Mouse (Mus musculus): ENCODE results near the gene Zkscan7. TPM values are rescaled to one million over a fixed set of nuclear protein-coding genes. Genes with fewer than 3 reads are reported as not detected.
"Not testable (repeated sequence)": the region's sequence is repeated elsewhere in the genome, so short reads cannot be mapped to it uniquely, and the experiment has no call there.

Zkscan7 gene
- total RNA-seq (2021): 1 to 10 TPM; 3.2 to 4.1 TPM
- long read RNA-seq, experiment 1, partial matches to known transcripts: 0 of 1 reads
- long read RNA-seq, experiment 1, other reads (novel, unspliced or antisense): 1 of 1 reads
- long read RNA-seq, experiment 2, partial matches to known transcripts: 0 of 3 reads
- long read RNA-seq, experiment 2, other reads (novel, unspliced or antisense): 3 of 3 reads

- DNase-seq (ENCODE audit: low spot score): no peak
Measured at GRCm38 (mm10) chr9:122885385-122885784, at the start of gene Zkscan7. TSS of gene Zkscan7 (plus strand) at chr9:122885685.

DNA sequence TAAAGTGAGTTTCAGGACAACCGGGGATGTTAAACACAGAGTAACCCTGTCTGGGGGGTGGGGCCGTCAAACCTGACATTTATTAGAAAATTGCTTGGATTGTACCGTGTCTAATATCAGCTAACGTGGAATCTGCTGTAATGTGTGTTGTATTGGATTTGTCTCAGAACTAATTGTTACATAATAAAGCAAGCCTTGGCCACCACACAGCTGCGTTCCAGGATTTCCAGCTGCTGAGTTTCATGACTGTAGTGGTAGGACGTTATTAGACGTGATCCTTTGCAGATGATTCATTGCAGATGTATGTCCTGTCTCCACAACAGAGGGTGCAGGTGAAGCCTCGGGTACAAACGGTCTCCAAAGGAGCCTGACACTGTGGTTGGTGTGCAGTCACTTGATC is 49.4 kb upstream of the Zkscan7 start:
- no peak for DNase-seq (ENCODE audit: low spot score)

GRCm38 (mm10) chr9:122836790-122837189 is 48.7 kb upstream of the Zkscan7 start:
- DNase-seq (ENCODE audit: low spot score): no peak

DNA sequence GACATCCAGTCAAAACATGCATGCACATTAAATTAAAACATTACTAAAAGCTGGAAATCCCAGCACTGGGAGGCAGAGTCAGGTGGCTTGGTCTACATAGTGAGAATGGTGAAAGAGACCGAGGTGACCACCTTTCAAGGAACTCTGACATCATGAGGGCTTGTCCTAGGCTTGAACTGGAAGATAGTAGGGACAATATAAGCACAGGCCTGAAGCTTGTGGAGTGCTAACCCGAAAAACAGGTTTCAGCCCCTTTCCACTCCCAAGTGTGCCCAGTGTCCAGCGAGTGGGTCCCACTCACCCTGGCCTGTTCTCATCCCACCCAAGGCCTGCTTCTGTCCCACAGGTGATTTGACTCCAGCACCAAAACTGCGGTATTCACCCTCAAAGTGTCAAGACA is 48.3 kb upstream of the Zkscan7 start:
- no peak for DNase-seq (ENCODE audit: low spot score)

DNA sequence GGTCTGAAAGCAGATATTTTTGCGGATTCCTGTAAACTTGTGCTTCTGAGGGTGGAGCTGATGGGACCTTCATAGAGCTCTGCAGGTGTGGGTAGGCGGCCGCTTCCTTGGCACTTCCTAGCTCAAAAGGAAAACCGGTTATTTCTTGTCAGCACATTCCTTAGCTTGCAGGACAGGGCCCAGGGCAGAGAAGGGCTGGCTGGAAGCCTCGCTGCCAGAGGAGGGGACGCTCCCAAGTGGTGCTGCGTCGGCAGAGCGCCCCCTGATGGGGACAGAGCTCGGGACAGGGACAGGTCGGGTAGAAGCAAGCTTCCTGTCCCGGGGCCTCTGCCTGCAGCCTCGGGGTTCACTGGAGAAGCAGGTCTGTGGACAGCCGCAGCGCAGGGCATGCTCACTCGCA is 47.8 kb upstream of the Zkscan7 start:
- DNase-seq (ENCODE audit: low spot score): no peak

DNA sequence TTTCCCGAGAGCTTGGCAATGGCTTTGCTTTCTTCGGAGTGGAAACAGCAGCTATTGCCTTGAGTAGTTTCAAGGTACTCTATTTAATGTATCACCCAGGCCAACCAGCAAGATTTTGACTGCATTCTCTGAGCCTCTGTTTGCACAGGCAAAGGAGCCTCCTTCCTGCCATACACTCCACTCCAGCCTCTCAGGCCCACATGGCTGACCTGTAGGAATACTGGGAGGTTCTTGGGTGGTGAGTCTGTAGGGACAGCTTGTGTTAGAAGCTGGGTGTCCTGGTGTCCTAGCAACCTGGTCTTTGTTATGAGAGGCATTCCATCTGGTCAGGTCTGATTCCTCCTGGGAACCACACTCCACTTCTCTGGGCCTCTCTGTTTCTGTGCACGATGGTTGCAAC is 41.7 kb upstream of the Zkscan7 start, which contains the start of gene Gm35549:
TSS of gene Gm35549 (minus strand) at position 276 of the 400 bp plus-strand sequence.
- no peak for DNase-seq (ENCODE audit: low spot score)

GRCm38 (mm10) chr9:122845621-122846020 is 39.9 kb upstream of the Zkscan7 start:
- no peak for DNase-seq (ENCODE audit: low spot score)

DNA sequence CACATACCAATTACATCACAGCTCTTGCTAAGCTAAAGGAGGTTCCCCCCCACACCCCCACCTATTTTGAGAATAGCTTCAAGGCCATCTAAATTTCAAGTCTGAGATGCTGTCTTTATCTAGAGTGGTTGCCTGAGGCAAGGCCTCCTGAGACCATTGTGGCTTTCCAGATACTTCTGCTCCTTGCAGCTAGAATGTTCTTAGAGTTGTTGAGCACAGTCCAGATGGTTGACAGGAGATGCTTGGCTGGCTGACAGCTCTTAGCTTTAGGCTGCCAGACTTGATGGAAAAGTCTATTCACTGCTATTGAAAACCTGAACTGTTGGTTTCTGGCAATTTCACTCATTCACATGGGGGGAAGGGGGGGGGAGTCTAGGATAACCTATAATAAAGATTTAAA is 39.3 kb upstream of the Zkscan7 start:
- no peak for DNase-seq (ENCODE audit: low spot score)

- DNase-seq (ENCODE audit: low spot score): not testable (repeated sequence)
Measured at GRCm38 (mm10) chr9:122847811-122848311, 37.6 kb upstream of the Zkscan7 start.

DNA sequence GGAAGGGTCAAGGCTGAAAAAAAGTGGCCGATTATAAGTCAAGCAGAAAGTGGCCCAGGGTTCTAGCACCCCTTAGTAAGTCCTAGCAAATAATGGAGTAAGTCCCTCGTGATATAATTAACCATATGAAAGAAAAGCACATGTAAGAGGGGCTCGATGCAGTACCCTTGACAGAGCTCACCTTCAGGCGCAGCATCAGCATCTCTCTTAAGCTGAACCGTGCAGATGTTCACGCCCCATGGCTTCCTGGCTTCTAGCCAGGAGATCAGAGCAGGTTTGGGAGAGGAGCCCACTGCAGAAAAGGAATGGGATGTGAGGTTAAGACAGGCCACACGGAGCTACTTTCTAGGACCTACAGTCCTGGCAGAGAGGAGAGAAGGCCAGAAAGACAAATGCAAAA is 31.0 kb upstream of the Zkscan7 start:
- DNase-seq (ENCODE audit: low spot score): no peak

DNA sequence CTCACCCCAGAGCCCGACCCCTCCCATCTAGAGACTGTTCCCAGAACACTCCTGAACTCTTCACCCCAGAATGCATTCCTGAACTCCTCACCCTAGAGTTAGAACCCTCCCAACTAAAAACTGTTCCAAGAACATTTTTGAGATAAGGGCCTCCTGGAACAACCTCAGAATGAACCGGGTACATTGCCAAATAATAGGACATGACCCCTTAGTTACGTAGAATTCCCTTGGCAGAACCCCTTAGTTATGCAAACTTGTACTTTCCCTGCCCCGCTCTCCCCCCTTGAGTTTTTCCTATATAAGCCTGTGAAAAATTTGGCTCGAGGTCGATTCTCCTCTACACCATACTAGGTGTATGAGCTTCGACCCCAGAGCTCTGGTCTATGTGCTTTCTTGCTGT is 30.3 kb upstream of the Zkscan7 start:
- DNase-seq (ENCODE audit: low spot score): not testable (repeated sequence)

DNA sequence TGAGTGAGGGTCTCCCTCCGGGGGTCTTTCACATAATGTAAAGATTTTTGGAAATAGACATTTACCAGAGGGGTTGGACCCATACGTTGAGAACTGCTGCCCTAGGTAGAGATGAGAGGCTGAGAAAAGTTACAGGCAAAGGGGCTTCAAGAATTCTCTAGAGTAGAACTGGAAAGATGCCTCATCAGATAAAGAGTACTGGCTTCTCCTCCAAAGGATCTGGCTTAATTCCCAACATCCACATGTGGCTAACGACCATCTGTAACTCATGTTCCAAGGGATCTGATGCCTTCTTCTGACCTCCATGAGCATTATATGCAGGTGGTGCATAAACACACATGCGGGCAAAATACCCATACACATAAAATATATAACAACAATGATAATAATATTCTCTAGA is 29.9 kb upstream of the Zkscan7 start:
- DNase-seq (ENCODE audit: low spot score): no peak

GRCm38 (mm10) chr9:122856716-122857115 is 28.8 kb upstream of the Zkscan7 start:
- DNase-seq (ENCODE audit: low spot score): no peak

DNA sequence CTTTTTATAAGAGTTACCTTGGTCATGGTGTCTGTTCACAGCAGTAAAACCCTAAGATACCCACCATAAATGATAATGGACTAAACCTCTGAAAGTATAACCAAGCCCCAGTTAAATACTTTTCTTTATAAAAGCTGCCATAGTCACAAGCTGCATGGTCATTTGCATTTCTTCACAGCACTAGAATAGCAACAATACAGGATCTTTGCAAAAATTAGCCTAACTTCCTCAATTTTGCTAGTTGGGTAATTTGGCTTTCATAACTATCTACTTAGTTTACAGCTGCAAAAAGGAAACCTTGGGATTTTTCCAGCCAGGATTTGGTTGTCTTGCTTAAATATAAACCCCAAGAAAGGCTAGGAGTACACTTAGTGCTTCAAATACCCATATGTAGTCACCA is 24.7 kb upstream of the Zkscan7 start:
- no peak for DNase-seq (ENCODE audit: low spot score)

DNA sequence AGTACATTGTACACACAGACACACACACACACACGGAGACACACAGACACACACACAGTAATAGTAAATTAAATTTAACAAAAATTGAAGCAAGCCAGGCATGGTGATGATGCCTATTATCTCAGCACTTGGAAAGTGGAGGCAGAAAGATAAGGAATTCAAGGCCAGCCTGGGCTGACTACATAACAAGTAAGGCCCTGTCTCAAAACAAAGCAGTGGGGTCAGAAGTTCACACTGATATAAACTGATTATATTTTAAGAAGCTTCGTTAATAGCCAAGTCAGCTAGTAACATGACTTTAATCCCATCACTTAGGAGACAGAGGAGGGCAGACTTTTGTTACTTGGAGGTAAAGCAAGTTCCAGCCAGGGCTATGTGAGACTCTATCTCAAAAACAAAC is 21.8 kb upstream of the Zkscan7 start:
- DNase-seq (ENCODE audit: low spot score): no peak

- DNase-seq (ENCODE audit: low spot score): no peak
Measured at GRCm38 (mm10) chr9:122864848-122865247, 20.6 kb upstream of the Zkscan7 start.

- peak; percentile 76 for DNase-seq (ENCODE audit: low spot score)
Measured at GRCm38 (mm10) chr9:122865697-122866166, 19.8 kb upstream of the Zkscan7 start, which contains the start of gene Zfp445. TSS of gene Zfp445 (minus strand) at chr9:122866006.

GRCm38 (mm10) chr9:122866192-122866591 is 19.3 kb upstream of the Zkscan7 start:
- DNase-seq (ENCODE audit: low spot score): no peak

DNA sequence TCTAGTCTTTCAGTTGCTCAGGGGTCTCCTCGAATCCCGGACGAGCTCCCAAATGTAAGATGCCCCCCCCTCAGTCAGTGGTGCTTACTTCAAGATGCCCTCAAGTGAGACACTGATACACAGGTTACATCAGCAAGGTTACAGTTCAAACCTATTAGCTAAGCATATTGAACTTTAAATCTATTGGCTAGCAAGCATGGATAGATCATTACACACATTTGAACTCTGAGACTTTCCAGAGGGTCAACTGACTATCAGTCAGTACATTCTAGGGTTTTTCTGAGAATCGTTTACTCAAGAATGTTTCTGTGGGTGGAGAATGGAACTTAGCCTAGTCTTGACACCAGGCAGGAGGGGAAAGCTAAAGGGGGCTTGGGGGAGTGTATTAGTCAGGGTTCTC is 12.9 kb upstream of the Zkscan7 start:
- no peak for DNase-seq (ENCODE audit: low spot score)

DNA sequence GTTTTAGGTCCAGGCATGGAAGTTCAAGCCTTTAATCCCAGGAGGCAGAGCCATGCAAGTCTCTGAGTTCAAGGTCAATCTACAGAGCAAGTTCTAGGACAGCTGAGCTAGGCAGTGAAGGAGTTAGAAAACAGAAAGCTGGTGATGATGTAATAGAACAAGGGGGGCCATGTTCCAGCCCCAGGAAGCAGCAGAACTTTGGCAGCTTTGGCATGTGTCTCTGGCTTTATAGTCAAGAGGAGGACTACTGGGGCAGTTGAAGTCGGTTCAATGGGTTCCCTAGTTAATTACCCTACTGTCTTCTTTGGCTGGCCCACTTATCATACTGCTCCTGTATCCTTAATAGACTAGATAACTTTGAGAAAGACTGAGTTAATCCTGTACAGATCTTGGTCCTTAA is 10.8 kb upstream of the Zkscan7 start:
- no peak for DNase-seq (ENCODE audit: low spot score)

DNA sequence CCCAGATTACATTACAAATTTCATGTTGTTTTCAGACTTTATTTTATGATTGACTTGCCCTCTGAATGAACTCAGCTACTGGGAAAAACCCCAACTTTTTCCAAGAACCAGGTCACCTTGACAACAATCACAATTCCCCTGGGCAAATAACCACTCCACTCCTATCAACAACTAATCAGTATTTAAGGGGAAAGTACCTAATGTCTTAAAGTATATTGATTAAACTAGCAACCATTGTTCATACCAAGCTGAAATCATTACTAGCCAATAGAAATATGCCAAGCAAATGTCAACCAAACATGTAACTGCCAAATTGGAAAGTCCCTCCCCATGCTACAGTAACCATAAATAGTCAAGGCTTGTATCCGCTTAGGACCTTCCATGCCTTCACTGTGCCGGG is 10.3 kb upstream of the Zkscan7 start:
- DNase-seq (ENCODE audit: low spot score): no peak

- DNase-seq (ENCODE audit: low spot score): peak; percentile 54
Measured at GRCm38 (mm10) chr9:122886372-122887179, 1.1 kb downstream of the Zkscan7 start.

DNA sequence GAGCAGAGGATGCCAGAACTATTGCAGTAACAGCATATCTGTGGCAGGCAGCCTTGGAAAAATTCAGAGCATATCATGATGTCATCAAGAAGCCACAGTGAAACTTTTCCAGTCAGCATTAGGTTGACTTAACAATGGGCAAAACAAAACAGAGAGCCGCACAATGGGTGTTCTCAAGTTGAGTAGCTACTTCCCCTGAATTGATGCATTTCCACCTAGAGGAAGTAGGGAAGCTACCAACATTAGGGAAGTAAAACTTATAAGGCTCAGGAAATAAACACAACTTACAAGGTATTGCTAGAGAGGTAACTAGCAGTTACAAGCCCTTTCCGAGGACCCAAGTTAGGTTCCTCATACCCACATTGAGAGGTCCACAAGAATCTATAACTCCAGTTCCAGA is 15.6 kb downstream of the Zkscan7 start:
- no peak for DNase-seq (ENCODE audit: low spot score)

Data from gastrocnemius, adult 18-20 months (tissue).